Mouse (Mus musculus) lung, adult 2 months (tissue): ENCODE measurements around the gene Pkig.

Experiments used
- CTCF ChIP-seq: fragments of 200-500 bp; IDR thresholded peaks from 2 replicates; pipeline ENCODE4 v1.5.1; 2011; ENCODE audit warnings: mild to moderate bottlenecking, low read length, control low read depth; ENCODE audit not compliant: insufficient read depth
- POLR2A ChIP-seq: fragments of 200-500 bp; IDR thresholded peaks from 2 replicates; pipeline ENCODE4 v1.6.1; 2011; ENCODE audit warnings: low read depth, mild to moderate bottlenecking, control low read depth, low read length, borderline replicate concordance; ENCODE audit errors: extremely low read depth

DNA sequence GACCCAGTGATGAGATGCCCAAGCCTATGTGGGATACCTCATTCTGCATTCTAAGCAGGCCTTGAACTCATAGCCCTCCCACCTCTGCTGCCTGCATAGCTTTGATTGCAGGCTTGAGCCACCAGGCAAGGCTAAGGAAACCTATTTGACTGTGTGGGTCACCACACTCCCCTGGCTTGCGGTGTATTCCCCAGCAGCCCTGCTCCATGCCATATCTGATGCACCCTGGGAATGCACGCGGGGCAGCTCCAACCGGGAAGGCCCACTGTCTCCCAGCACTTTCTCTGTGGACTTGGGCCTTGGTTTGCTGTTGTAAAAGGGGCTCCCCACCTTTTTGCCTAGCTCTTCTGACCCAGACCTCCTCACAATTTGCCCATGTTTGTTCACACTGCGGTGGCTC, 45.0 kb upstream of the Pkig start:
- TF ChIP-seq CTCF (no peak), POLR2A (no peak)
